Mouse (Mus musculus): Measurements from ENCODE around the gene Nutm1. TPM values are rescaled to one million over a fixed set of nuclear protein-coding genes. Genes with fewer than 3 reads are reported as not detected.
A peak's percentile ranks its signal among the peaks of the same experiment; 100 is the strongest.
"Not testable (repeated sequence)": the region's sequence is repeated elsewhere in the genome, so short reads cannot be mapped to it uniquely, and the experiment has no call there.

The Nutm1 gene
- total and polyA plus RNA-seq, 2 experiments = not detected

DNA sequence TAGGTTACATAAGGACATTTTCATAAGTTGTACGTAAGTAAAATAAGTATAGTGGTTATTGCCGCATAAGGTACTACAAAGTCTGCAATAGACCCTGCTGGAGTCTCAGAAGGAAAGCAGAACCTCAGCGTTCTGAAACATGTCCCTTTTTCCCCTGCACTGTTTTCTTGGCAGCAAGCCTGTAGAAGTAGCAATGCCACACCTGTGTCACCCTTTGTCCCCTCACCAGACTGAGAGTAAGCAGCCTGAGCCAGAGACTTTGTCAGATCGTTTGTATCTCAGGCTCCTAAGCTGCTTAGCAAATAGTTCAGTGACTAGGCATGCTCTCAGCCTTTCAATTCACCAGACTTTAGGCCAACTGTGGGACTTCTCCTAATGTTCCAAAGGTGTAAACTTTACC is 28.0 kb upstream of the Nutm1 start:
- Histone ChIP-seq H3K27me3 (ENCODE audit: control insufficient read depth, insufficient read depth, low read length) (no peaks in the 10 kb centered on the region), H3K79me2 (ENCODE audit: control insufficient read depth, insufficient read depth, low read length) (peaks cover 2% of the 10 kb centered on the region; the same call in 1 of the 2 replicates), H3K4me1 (ENCODE audit: control insufficient read depth, insufficient read depth, low read length) (peaks cover 6% of the 10 kb centered on the region; the same call in 1 of the 2 replicates), H3K9ac (ENCODE audit: low read depth, low read length) (no peak overlapping the region), H3K27ac (replicated peaks; ENCODE audit: insufficient read depth, low read depth, low read length) (no peak overlapping the region), H3K36me3 (ENCODE audit: control insufficient read depth, insufficient read depth, low read length) (no peaks in the 10 kb centered on the region), H3K4me3 (ENCODE audit: insufficient read depth, low read depth, low read length) (no peak overlapping the region)
- WGBS = 55% methylated on average over 4 of the region's 4 CpGs
- peak; percentile 75 for DNase-seq (ENCODE audit: extremely low read depth, low read depth, low spot score)
- no peak for TF ChIP-seq CTCF (IDR thresholded peaks at IDR 0.05; ENCODE audit: low read depth, low read length)
- TF ChIP-seq POLR2A (IDR thresholded peaks at IDR 0.05; ENCODE audit: extremely low read depth, insufficient read depth, low read length) = no peak

DNA sequence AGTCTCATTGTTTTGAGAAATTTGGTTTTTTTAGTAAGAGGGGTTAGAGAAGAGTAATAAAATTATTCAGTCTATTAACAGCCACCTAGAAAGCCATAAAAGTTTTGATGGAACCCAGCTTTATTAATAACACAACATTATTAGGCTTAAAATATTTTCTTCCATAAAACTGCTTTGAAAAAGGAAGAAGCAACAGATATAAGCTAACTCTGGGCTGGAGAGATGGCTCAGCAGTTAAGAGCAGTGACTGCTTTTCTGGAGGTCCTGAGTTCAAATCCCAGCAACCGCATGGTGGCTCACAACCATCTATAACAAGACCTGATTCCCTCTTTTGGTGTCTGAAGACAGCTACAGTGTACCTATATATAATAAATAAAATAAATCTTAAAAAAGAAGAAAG is 27.0 kb upstream of the Nutm1 start:
- not testable (repeated sequence) for H3K9ac ChIP-seq (ENCODE audit: low read depth, low read length); H3K27ac ChIP-seq (replicated peaks; ENCODE audit: insufficient read depth, low read depth, low read length); DNase-seq (ENCODE audit: extremely low read depth, low read depth, low spot score); H3K4me3 ChIP-seq (ENCODE audit: insufficient read depth, low read depth, low read length); H3K4me1 ChIP-seq (ENCODE audit: control insufficient read depth, insufficient read depth, low read length); H3K36me3 ChIP-seq (ENCODE audit: control insufficient read depth, insufficient read depth, low read length); H3K27me3 ChIP-seq (ENCODE audit: control insufficient read depth, insufficient read depth, low read length); H3K79me2 ChIP-seq (ENCODE audit: control insufficient read depth, insufficient read depth, low read length)
- WGBS = 97% methylated on average over 1 of the region's 1 CpGs

- H3K36me3 ChIP-seq (ENCODE audit: control insufficient read depth, insufficient read depth, low read length) = no peaks in the 10 kb centered on the region
- 35% methylated on average over 6 of the region's 6 CpGs for WGBS
- no peak overlapping the region for H3K27ac ChIP-seq (replicated peaks; ENCODE audit: insufficient read depth, low read depth, low read length)
- no peak for TF ChIP-seq POLR2A (IDR thresholded peaks at IDR 0.05; ENCODE audit: extremely low read depth, insufficient read depth, low read length)
- no peak for TF ChIP-seq CTCF (IDR thresholded peaks at IDR 0.05; ENCODE audit: low read depth, low read length)
- no peaks in the 10 kb centered on the region for H3K27me3 ChIP-seq (ENCODE audit: control insufficient read depth, insufficient read depth, low read length)
- H3K4me3 ChIP-seq (ENCODE audit: insufficient read depth, low read depth, low read length) = peak overlapping the region; percentile 26; the same call in 1 of the 2 replicates
- H3K9ac ChIP-seq (ENCODE audit: low read depth, low read length) = no peak overlapping the region
- peak; percentile 42 for DNase-seq (ENCODE audit: extremely low read depth, low read depth, low spot score)
- H3K4me1 ChIP-seq (ENCODE audit: control insufficient read depth, insufficient read depth, low read length) = peaks cover 6% of the 10 kb centered on the region; the same call in 1 of the 2 replicates
- H3K79me2 ChIP-seq (ENCODE audit: control insufficient read depth, insufficient read depth, low read length) = peaks cover 2% of the 10 kb centered on the region; the same call in 1 of the 2 replicates
Observed at GRCm38 (mm10) chr2:112285031-112285390, 25.9 kb upstream of the Nutm1 start.

- no peak for TF ChIP-seq CTCF (IDR thresholded peaks at IDR 0.05; ENCODE audit: low read depth, low read length)
- TF ChIP-seq POLR2A (IDR thresholded peaks at IDR 0.05; ENCODE audit: extremely low read depth, insufficient read depth, low read length) = no peak
- no peaks in the 10 kb centered on the region for H3K36me3 ChIP-seq (ENCODE audit: control insufficient read depth, insufficient read depth, low read length)
- 0 out of 2 replicates have a peak overlapping the region, but pooled peaks have one; percentile 15 for H3K27ac ChIP-seq (replicated peaks; ENCODE audit: insufficient read depth, low read depth, low read length)
- H3K79me2 ChIP-seq (ENCODE audit: control insufficient read depth, insufficient read depth, low read length) = peaks cover 2% of the 10 kb centered on the region; the same call in 1 of the 2 replicates
- H3K4me3 ChIP-seq (ENCODE audit: insufficient read depth, low read depth, low read length) = peak overlapping the region; percentile 47
- peaks cover 6% of the 10 kb centered on the region; the same call in 1 of the 2 replicates for H3K4me1 ChIP-seq (ENCODE audit: control insufficient read depth, insufficient read depth, low read length)
- no peaks in the 10 kb centered on the region for H3K27me3 ChIP-seq (ENCODE audit: control insufficient read depth, insufficient read depth, low read length)
- DNase-seq (ENCODE audit: extremely low read depth, low read depth, low spot score) = peak; percentile 64
- H3K9ac ChIP-seq (ENCODE audit: low read depth, low read length) = peak overlapping the region; percentile 51
- WGBS = 6% methylated on average over 21 of the region's 21 CpGs
Observed at GRCm38 (mm10) chr2:112284363-112285030, 25.4 kb upstream of the Nutm1 start.

DNA sequence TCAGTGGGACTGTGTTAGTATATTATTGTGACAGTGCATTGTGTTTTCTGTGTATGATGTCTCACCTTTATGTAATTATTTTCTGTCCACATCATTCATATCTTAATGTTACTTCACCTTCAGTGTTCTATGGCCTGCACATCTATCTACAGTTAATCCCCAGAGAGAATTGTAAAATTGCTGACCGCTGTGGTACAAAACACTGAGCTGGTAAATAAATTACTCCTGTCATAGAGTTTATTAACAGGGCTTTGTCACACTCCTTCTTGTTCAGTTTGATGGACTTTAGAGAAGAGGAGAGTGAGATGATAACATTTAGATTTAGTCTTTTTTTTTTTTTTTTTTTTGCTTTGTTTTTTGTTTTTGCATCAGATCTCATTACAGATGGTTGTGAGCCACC is 23.8 kb upstream of the Nutm1 start:
- no peak overlapping the region for H3K27ac ChIP-seq (replicated peaks; ENCODE audit: insufficient read depth, low read depth, low read length)
- TF ChIP-seq POLR2A (IDR thresholded peaks at IDR 0.05; ENCODE audit: extremely low read depth, insufficient read depth, low read length) (no peak), CTCF (IDR thresholded peaks at IDR 0.05; ENCODE audit: low read depth, low read length) (no peak)
- H3K9ac ChIP-seq (ENCODE audit: low read depth, low read length) = no peak overlapping the region
- no peaks in the 10 kb centered on the region for H3K36me3 ChIP-seq (ENCODE audit: control insufficient read depth, insufficient read depth, low read length)
- H3K79me2 ChIP-seq (ENCODE audit: control insufficient read depth, insufficient read depth, low read length) = peaks cover 2% of the 10 kb centered on the region; the same call in 1 of the 2 replicates
- H3K4me3 ChIP-seq (ENCODE audit: insufficient read depth, low read depth, low read length) = no peak overlapping the region
- H3K4me1 ChIP-seq (ENCODE audit: control insufficient read depth, insufficient read depth, low read length) = peaks cover 6% of the 10 kb centered on the region; the same call in 1 of the 2 replicates
- no peak for DNase-seq (ENCODE audit: extremely low read depth, low read depth, low spot score)
- no peaks in the 10 kb centered on the region for H3K27me3 ChIP-seq (ENCODE audit: control insufficient read depth, insufficient read depth, low read length)
- WGBS = 96% methylated on average over 1 of the region's 1 CpGs

- Histone ChIP-seq H3K9ac (ENCODE audit: low read depth, low read length) (no peak overlapping the region), H3K4me3 (ENCODE audit: insufficient read depth, low read depth, low read length) (no peak overlapping the region), H3K4me1 (ENCODE audit: control insufficient read depth, insufficient read depth, low read length) (peaks cover 3% of the 10 kb centered on the region; the same call in 1 of the 2 replicates), H3K27me3 (ENCODE audit: control insufficient read depth, insufficient read depth, low read length) (no peaks in the 10 kb centered on the region), H3K36me3 (ENCODE audit: control insufficient read depth, insufficient read depth, low read length) (no peaks in the 10 kb centered on the region), H3K27ac (replicated peaks; ENCODE audit: insufficient read depth, low read depth, low read length) (no peak overlapping the region), H3K79me2 (ENCODE audit: control insufficient read depth, insufficient read depth, low read length) (peaks cover 7% of the 10 kb centered on the region; the same call in 1 of the 2 replicates)
- 95% methylated on average over 3 of the region's 3 CpGs for WGBS
- TF ChIP-seq CTCF (IDR thresholded peaks at IDR 0.05; ENCODE audit: low read depth, low read length) (no peak), POLR2A (IDR thresholded peaks at IDR 0.05; ENCODE audit: extremely low read depth, insufficient read depth, low read length) (no peak)
- no peak for DNase-seq (ENCODE audit: extremely low read depth, low read depth, low spot score)
Observed at GRCm38 (mm10) chr2:112276870-112277269, 17.8 kb upstream of the Nutm1 start.
